Mouse (Mus musculus): ENCODE results near the gene Adamts2. TPM values are rescaled to one million over a fixed set of nuclear protein-coding genes. Genes with fewer than 3 reads are reported as not detected.

Adamts2 gene
- polyA plus RNA-seq, 1 experiment from 2014 or later, result 12.2 TPM

DNA sequence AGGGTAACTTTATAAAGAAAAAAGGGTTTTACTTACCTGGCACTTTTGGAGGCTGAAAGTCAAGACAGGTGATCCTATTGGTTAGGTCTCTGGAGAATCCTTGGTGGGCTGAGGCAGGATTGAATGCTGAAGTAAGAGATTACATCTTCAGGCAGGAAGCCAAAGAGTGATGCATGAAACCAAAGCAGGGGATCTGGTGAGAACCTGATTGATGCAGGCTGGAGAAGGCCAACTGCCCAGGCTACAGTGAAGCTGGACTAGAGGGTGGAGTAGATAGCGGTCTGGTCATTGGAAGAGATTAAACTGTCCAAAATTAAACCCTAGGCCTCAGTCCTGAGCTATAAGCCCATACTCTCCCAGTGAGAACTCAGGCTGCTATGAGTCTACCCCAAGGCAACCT is 69.0 kb downstream of the Adamts2 start:
- no peak overlapping the region for H3K27ac ChIP-seq (replicated peaks)
- ATAC-seq (ENCODE audit: low FRiP score, low TSS enrichment), result no peak
- H3K27me3 ChIP-seq (ENCODE audit: control insufficient read depth, insufficient read depth, low read length), result no peaks in the 10 kb centered on the region
- H3K9me3 ChIP-seq (ENCODE audit: control insufficient read depth, low read length), result no peaks in the 10 kb centered on the region
- WGBS, result 96% methylated on average over 1 of the region's 1 CpGs
- no peaks in the 10 kb centered on the region for H3K36me3 ChIP-seq (ENCODE audit: control insufficient read depth, insufficient read depth, low read length)
- peaks cover 3% of the 10 kb centered on the region; the same call in 1 of the 2 replicates for H3K4me1 ChIP-seq (replicated peaks; ENCODE audit: control insufficient read depth, insufficient read depth)
- H3K4me3 ChIP-seq (ENCODE audit: low read depth, low read length), result no peak overlapping the region
- DNase-seq (ENCODE audit: low spot score), result no peak
- no peak for TF ChIP-seq EP300 (optimal IDR thresholded peaks at IDR 0.05)
- no peak for TF ChIP-seq CTCF (IDR thresholded peaks at IDR 0.05; ENCODE audit: low read depth)
- no peak overlapping the region for H3K4me2 ChIP-seq (replicated peaks; ENCODE audit: low read depth)
- H3K9ac ChIP-seq (ENCODE audit: low read length), result no peak overlapping the region

GRCm38 (mm10) chr11:50671376-50671775 is 69.5 kb downstream of the Adamts2 start:
- Histone ChIP-seq H3K9me3 (ENCODE audit: control insufficient read depth, low read length) (no peaks in the 10 kb centered on the region), H3K27me3 (ENCODE audit: control insufficient read depth, insufficient read depth, low read length) (no peaks in the 10 kb centered on the region), H3K27ac (replicated peaks) (no peak overlapping the region), H3K4me1 (replicated peaks; ENCODE audit: control insufficient read depth, insufficient read depth) (peaks cover 3% of the 10 kb centered on the region; the same call in 1 of the 2 replicates), H3K4me2 (replicated peaks; ENCODE audit: low read depth) (no peak overlapping the region), H3K4me3 (ENCODE audit: low read depth, low read length) (no peak overlapping the region), H3K36me3 (ENCODE audit: control insufficient read depth, insufficient read depth, low read length) (no peaks in the 10 kb centered on the region), H3K9ac (ENCODE audit: low read length) (no peak overlapping the region)
- ATAC-seq (ENCODE audit: low FRiP score, low TSS enrichment) (no peak), DNase-seq (ENCODE audit: low spot score) (no peak)
- WGBS, result 63% methylated on average over 2 of the region's 2 CpGs
- TF ChIP-seq EP300 (optimal IDR thresholded peaks at IDR 0.05), result no peak
- no peak for TF ChIP-seq CTCF (IDR thresholded peaks at IDR 0.05; ENCODE audit: low read depth)

- H3K9ac ChIP-seq (ENCODE audit: low read length), result no peak overlapping the region
- no peak for ATAC-seq (ENCODE audit: low FRiP score, low TSS enrichment)
- TF ChIP-seq EP300 (optimal IDR thresholded peaks at IDR 0.05), result no peak
- TF ChIP-seq CTCF (IDR thresholded peaks at IDR 0.05; ENCODE audit: low read depth), result no peak
- H3K4me3 ChIP-seq (ENCODE audit: low read depth, low read length), result no peak overlapping the region
- H3K36me3 ChIP-seq (ENCODE audit: control insufficient read depth, insufficient read depth, low read length), result no peaks in the 10 kb centered on the region
- WGBS, result 67% methylated on average over 7 of the region's 7 CpGs
- no peaks in the 10 kb centered on the region for H3K27me3 ChIP-seq (ENCODE audit: control insufficient read depth, insufficient read depth, low read length)
- no peak for DNase-seq (ENCODE audit: low spot score)
- no peaks in the 10 kb centered on the region for H3K9me3 ChIP-seq (ENCODE audit: control insufficient read depth, low read length)
- peaks cover 3% of the 10 kb centered on the region; the same call in 1 of the 2 replicates for H3K4me1 ChIP-seq (replicated peaks; ENCODE audit: control insufficient read depth, insufficient read depth)
- no peak overlapping the region for H3K4me2 ChIP-seq (replicated peaks; ENCODE audit: low read depth)
- no peak overlapping the region for H3K27ac ChIP-seq (replicated peaks)
Observed at GRCm38 (mm10) chr11:50671820-50672310, 70.0 kb downstream of the Adamts2 start.

- Histone ChIP-seq H3K27ac (replicated peaks) (no peak overlapping the region), H3K27me3 (ENCODE audit: control insufficient read depth, insufficient read depth, low read length) (no peaks in the 10 kb centered on the region), H3K4me2 (replicated peaks; ENCODE audit: low read depth) (no peak overlapping the region), H3K36me3 (ENCODE audit: control insufficient read depth, insufficient read depth, low read length) (no peaks in the 10 kb centered on the region), H3K4me1 (replicated peaks; ENCODE audit: control insufficient read depth, insufficient read depth) (peaks cover 3% of the 10 kb centered on the region; the same call in 1 of the 2 replicates), H3K9ac (ENCODE audit: low read length) (no peak overlapping the region), H3K4me3 (ENCODE audit: low read depth, low read length) (no peak overlapping the region), H3K9me3 (ENCODE audit: control insufficient read depth, low read length) (no peaks in the 10 kb centered on the region)
- TF ChIP-seq CTCF (IDR thresholded peaks at IDR 0.05; ENCODE audit: low read depth), result no peak
- TF ChIP-seq EP300 (optimal IDR thresholded peaks at IDR 0.05), result no peak
- 40% methylated on average over 7 of the region's 7 CpGs for WGBS
- ATAC-seq (ENCODE audit: low FRiP score, low TSS enrichment) (no peak), DNase-seq (ENCODE audit: low spot score) (no peak)
Observed at GRCm38 (mm10) chr11:50672866-50673265, 71.0 kb downstream of the Adamts2 start.

- H3K27me3 ChIP-seq (ENCODE audit: control insufficient read depth, insufficient read depth, low read length), result no peaks in the 10 kb centered on the region
- H3K27ac ChIP-seq (replicated peaks), result no peak overlapping the region
- ATAC-seq (ENCODE audit: low FRiP score, low TSS enrichment), result no peak
- H3K4me1 ChIP-seq (replicated peaks; ENCODE audit: control insufficient read depth, insufficient read depth), result peaks cover 3% of the 10 kb centered on the region; the same call in 1 of the 2 replicates
- DNase-seq (ENCODE audit: low spot score), result no peak
- no peaks in the 10 kb centered on the region for H3K9me3 ChIP-seq (ENCODE audit: control insufficient read depth, low read length)
- no peak overlapping the region for H3K4me2 ChIP-seq (replicated peaks; ENCODE audit: low read depth)
- no peak overlapping the region for H3K4me3 ChIP-seq (ENCODE audit: low read depth, low read length)
- WGBS, result 76% methylated on average over 7 of the region's 7 CpGs
- TF ChIP-seq EP300 (optimal IDR thresholded peaks at IDR 0.05), result no peak
- peak; percentile 53 for TF ChIP-seq CTCF (IDR thresholded peaks at IDR 0.05; ENCODE audit: low read depth)
- H3K9ac ChIP-seq (ENCODE audit: low read length), result no peak overlapping the region
- no peaks in the 10 kb centered on the region for H3K36me3 ChIP-seq (ENCODE audit: control insufficient read depth, insufficient read depth, low read length)
Observed at GRCm38 (mm10) chr11:50673525-50674250, 71.8 kb downstream of the Adamts2 start.

DNA sequence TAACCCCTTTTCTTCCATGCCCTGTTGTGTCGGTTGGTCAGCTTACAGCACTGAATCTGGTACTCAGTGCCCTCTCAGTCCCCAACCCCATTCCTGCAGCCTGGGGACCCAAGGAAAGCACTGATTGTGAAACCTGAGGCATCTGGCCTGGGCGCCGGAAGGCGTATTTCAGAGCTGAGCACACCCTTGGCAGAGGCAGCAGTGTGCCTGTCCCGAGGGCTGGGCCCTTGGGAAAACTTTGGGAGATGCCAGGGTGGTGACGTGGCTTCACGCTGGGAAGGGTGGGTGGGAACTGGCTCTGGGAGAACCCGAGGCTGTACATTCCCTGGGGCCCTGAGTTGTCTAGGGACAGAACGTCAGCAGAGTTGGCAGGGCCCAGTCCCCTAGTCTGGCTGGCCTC is 72.5 kb downstream of the Adamts2 start:
- peak; percentile 32 for DNase-seq (ENCODE audit: low spot score)
- Histone ChIP-seq H3K9me3 (ENCODE audit: control insufficient read depth, low read length) (no peaks in the 10 kb centered on the region), H3K9ac (ENCODE audit: low read length) (no peak overlapping the region), H3K27ac (replicated peaks) (no peak overlapping the region), H3K36me3 (ENCODE audit: control insufficient read depth, insufficient read depth, low read length) (no peaks in the 10 kb centered on the region), H3K4me1 (replicated peaks; ENCODE audit: control insufficient read depth, insufficient read depth) (peaks cover 2% of the 10 kb centered on the region; the same call in 1 of the 2 replicates), H3K4me2 (replicated peaks; ENCODE audit: low read depth) (no peak overlapping the region), H3K27me3 (ENCODE audit: control insufficient read depth, insufficient read depth, low read length) (no peaks in the 10 kb centered on the region), H3K4me3 (ENCODE audit: low read depth, low read length) (no peak overlapping the region)
- ATAC-seq (ENCODE audit: low FRiP score, low TSS enrichment), result no peak
- TF ChIP-seq EP300 (optimal IDR thresholded peaks at IDR 0.05), result no peak
- TF ChIP-seq CTCF (IDR thresholded peaks at IDR 0.05; ENCODE audit: low read depth), result no peak
- WGBS, result 60% methylated on average over 9 of the region's 9 CpGs

All from stomach, postnatal 0 days (tissue).